Mouse (Mus musculus) intestine, postnatal 0 days (tissue): ENCODE data around the gene Spata9. TPM values are rescaled to one million over a fixed set of nuclear protein-coding genes. Genes with fewer than 3 reads are reported as not detected.

Experiments used
- ATAC-seq: fragments of 200-750 bp; cut with Nextera tagmentation; 2 replicates; pipeline ENCODE4 v1.8.0; 2017; ENCODE audit warnings: mild to moderate bottlenecking, moderate TSS enrichment, moderate library complexity
- H3K27ac ChIP-seq: fragments of 300-500 bp; sonication (generic); 2 replicates; pipeline ENCODE4 v1.5.1; 2014; ENCODE audit warnings: mild to moderate bottlenecking, low read depth, low read length, moderate library complexity
- H3K27me3 ChIP-seq: fragments of 300-500 bp; sonication (generic); replicated peaks from 2 replicates; pipeline ENCODE4 v1.6.1; 2014; ENCODE audit warnings: low read length, mixed read lengths; ENCODE audit not compliant: control insufficient read depth, insufficient read depth
- H3K36me3 ChIP-seq: fragments of 300-500 bp; sonication (generic); 2 replicates; pipeline ENCODE4 v1.6.1; 2014; ENCODE audit warnings: mild to moderate bottlenecking, moderate library complexity; ENCODE audit not compliant: control insufficient read depth, insufficient read depth
- H3K4me1 ChIP-seq: fragments of 300-500 bp; sonication (generic); replicated peaks from 2 replicates; pipeline ENCODE4 v1.6.1; 2014; ENCODE audit warnings: antibody characterized with exemption, low read length, mixed read lengths; ENCODE audit not compliant: control insufficient read depth, insufficient read depth
- H3K4me2 ChIP-seq: fragments of 300-500 bp; sonication (generic); replicated peaks from 2 replicates; pipeline ENCODE4 v1.6.1; 2014; ENCODE audit warnings: low read depth, mild to moderate bottlenecking, moderate library complexity
- H3K4me3 ChIP-seq: fragments of 300-500 bp; sonication (generic); 2 replicates; pipeline ENCODE4 v1.5.1; 2014; ENCODE audit warnings: low read depth, low read length
- H3K9ac ChIP-seq: fragments of 300-500 bp; sonication (generic); 2 replicates; pipeline ENCODE4 v1.6.1; 2014; ENCODE audit warnings: mild to moderate bottlenecking, low read depth, low read length
- H3K9me3 ChIP-seq: fragments of 300-500 bp; sonication (generic); 2 replicates; pipeline ENCODE4 v1.6.1; 2016; ENCODE audit warnings: mixed run types; ENCODE audit not compliant: control insufficient read depth
- CTCF ChIP-seq: sonication (generic); IDR thresholded peaks from 2 replicates; pipeline ENCODE4 v1.5.1; 2016; ENCODE audit warnings: low read depth, mild to moderate bottlenecking, control low read depth, antibody characterized with exemption, moderate library complexity
- WGBS: fragments of 180-500 bp; shearing (Covaris S2); extraction: QIAGEN DNeasy Blood & Tissue Kit; methylation state at CpG from one replicate; pipeline ENCODE4 v1.1.7; 2014; 5-methylcytosine and 5-hydroxymethylcytosine counted together
- polyA plus RNA-seq: library from polyadenylated mRNA; unstranded; fragments of >200 nt; fragmentation: Nextera tagmentation; extraction: Ambion mirVana; gene quantifications from 2 replicates; pipeline ENCODE4 v1.2.1, GENCODE M21; 2015

The Spata9 gene
- polyA plus RNA-seq, 1 experiment from 2014 or later: 0.51 TPM

DNA sequence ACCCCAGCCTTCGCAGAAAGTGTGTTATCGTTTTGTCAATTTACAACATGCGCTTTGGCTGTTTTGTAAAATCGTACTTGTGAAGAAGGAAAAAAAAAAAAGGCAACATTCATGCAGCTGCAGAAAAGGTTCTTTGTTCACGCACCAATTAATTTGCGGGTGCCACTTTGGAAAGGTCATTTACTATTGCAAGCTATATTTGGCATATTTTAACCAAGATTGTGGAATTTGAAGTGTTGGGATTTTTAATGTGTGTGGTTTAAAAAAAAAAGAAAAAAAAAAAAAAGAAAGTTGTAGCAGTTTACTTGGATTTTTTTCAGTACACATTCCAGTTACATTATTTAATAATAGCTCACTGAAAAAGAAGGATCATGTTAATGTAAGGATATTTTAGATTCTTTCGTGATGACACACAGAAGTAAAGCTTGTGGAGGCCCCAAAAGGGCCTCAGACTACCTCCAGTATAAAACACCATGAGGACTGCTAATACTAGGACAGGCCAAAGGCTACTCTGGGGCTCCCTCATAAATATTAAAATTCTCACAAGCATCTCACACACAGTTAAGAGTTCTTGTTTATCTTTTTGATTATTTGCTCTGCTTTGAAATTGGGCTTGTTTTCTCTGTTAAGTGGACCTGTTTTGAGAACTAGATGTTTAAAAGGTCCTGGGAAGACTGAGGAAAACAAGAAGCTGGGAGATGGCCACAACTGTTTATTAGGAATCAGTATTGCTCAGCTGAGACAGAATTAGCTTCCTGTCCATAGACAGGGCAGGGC, 22.7 kb upstream of the Spata9 start:
- Histone ChIP-seq H3K9me3 (no peaks in the 10 kb centered on the region), H3K4me3 (peak overlapping the region; percentile 67), H3K9ac (peak overlapping the region; percentile 88), H3K27me3 (no peaks in the 10 kb centered on the region), H3K27ac (peak overlapping the region; percentile 86), H3K4me1 (0 out of 2 replicates have a peak, but pooled peaks cover 6% of the 10 kb centered on the region), H3K4me2 (peak overlapping the region; percentile 88), H3K36me3 (no peaks in the 10 kb centered on the region)
- no peak for TF ChIP-seq CTCF
- WGBS: 4% methylated on average over 7 of the region's 7 CpGs
- no peak for ATAC-seq

- no peak for ATAC-seq
- no peak for TF ChIP-seq CTCF
Measured at GRCm38 (mm10) chr13:75950295-75950694, 16.7 kb upstream of the Spata9 start.

DNA sequence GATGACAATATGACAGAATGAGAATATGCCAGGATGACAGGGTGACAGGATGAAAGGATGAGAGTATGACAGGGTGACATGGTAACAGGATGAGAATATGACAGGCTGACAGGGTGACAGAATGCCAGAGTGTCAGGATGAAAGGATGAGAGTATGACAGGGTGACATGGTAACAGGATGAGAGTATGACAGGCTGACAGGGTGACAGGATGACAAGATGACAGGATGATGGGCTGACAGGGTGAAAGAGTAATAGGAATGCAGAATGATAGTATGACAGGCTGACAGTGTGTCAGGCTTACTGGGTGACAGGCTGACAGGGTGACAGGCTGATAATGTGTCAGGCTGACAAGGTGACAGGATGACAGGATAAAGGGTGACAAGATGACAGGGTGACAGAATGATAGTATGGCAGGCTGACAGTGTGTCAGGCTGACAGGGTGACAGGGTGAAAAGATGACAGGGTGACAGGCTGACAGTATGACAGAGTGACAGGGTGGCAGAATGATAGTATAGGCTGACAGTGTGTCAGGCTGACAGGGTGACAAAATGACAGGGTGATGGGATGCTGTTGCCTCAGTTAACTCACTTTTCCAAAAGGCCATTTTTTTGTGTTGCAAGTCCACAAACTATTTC, 11.5 kb upstream of the Spata9 start:
- no peak for ATAC-seq
- H3K27ac ChIP-seq: no peak overlapping the region
- TF ChIP-seq CTCF: no peak

More at GRCm38 (mm10) chr13:75950295-75950694, 16.7 kb upstream of the Spata9 start:
- WGBS: 55% methylated on average over 1 of the region's 1 CpGs
- no peaks in the 10 kb centered on the region for H3K9me3 ChIP-seq
- no peaks in the 10 kb centered on the region for H3K27me3 ChIP-seq
- H3K36me3 ChIP-seq: no peaks in the 10 kb centered on the region
- no peak overlapping the region for H3K27ac ChIP-seq
- no peak overlapping the region for H3K9ac ChIP-seq
- H3K4me3 ChIP-seq: no peak overlapping the region
- no peak overlapping the region for H3K4me2 ChIP-seq
- no peaks in the 10 kb centered on the region for H3K4me1 ChIP-seq

DNA sequence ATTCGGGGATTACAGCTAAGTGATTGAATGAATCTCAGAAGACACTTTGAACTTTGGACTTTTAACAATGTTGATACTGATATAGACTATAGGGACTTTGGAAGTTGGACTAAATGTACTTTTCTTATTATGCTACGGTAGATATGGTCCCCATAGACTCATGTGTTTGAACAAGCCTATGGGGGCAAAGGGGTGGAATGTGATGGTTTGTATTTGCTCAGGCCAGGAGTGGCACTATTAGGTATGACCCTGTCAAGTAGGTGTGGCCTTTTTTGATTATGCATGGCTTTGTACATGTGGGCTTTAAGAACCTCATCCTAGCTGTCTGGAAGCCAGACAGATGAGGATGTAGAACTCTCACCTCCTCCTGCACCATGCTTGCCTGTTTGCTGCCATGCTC, 7.5 kb downstream of the Spata9 start:
- TF ChIP-seq CTCF: no peak
- WGBS: 35% methylated on average over 2 of the region's 2 CpGs
- Histone ChIP-seq H3K4me3 (no peak overlapping the region), H3K4me1 (no peaks in the 10 kb centered on the region; the same call in 1 of the 2 replicates), H3K4me2 (no peak overlapping the region), H3K9me3 (no peaks in the 10 kb centered on the region), H3K27ac (no peak overlapping the region), H3K36me3 (no peaks in the 10 kb centered on the region), H3K27me3 (no peaks in the 10 kb centered on the region), H3K9ac (no peak overlapping the region)
- peak; percentile 94 for ATAC-seq

More for the DNA sequence above, 11.5 kb upstream of the Spata9 start:
- no peaks in the 10 kb centered on the region for H3K27me3 ChIP-seq
- no peak overlapping the region for H3K9ac ChIP-seq
- no peaks in the 10 kb centered on the region for H3K4me1 ChIP-seq
- H3K4me2 ChIP-seq: no peak overlapping the region
- H3K4me3 ChIP-seq: no peak overlapping the region
- no peaks in the 10 kb centered on the region for H3K36me3 ChIP-seq
- H3K9me3 ChIP-seq: no peaks in the 10 kb centered on the region

DNA sequence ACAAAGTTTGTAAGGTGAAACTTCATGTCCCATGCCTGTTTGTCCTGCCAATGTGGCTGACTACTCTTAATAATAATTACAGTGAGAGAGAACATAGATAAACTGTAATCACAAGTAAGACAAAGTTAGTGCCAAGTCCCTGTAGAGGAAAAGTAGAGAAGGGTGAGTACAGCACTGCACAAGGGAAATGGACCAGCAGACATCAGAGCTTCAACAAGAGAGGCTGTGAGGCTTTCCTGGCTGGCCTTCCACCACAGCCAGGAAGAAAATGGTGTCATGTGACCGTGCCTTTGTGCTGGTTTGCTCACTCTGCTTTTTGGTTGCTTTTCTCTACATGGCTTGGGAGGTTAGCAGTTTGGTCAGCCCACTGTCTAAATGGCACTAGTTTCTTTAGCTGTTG, 8.7 kb downstream of the Spata9 start:
- no peak for TF ChIP-seq CTCF
- Histone ChIP-seq H3K9me3 (no peaks in the 10 kb centered on the region), H3K4me3 (no peak overlapping the region), H3K4me2 (no peak overlapping the region), H3K27ac (no peak overlapping the region), H3K27me3 (no peaks in the 10 kb centered on the region), H3K4me1 (no peaks in the 10 kb centered on the region; the same call in 1 of the 2 replicates), H3K9ac (no peak overlapping the region), H3K36me3 (no peaks in the 10 kb centered on the region)
- WGBS: 89% methylated on average over 1 of the region's 1 CpGs
- ATAC-seq: no peak

DNA sequence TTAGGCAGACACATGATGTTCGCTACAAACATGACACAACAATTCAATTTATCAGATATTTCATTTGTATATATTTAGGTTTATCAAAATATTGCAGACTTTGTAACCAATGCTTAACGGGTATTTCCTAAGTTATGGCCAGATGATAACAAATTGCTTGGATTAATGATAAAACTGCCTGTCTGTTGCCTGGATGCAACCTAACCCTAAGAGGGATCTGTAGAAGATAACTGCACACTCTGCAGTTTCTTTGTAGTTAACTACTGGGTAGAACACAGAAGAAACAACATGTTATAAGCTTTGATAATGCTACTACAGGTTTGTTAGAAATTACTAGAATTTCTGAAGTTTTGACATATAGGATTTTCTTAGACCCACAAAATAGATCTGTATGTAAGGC, 9.3 kb downstream of the Spata9 start:
- H3K27ac ChIP-seq: no peak overlapping the region
- no peaks in the 10 kb centered on the region; the same call in 1 of the 2 replicates for H3K4me1 ChIP-seq
- no peak overlapping the region for H3K4me2 ChIP-seq
- no peak for TF ChIP-seq CTCF
- no peaks in the 10 kb centered on the region for H3K9me3 ChIP-seq
- H3K9ac ChIP-seq: no peak overlapping the region
- no peaks in the 10 kb centered on the region for H3K27me3 ChIP-seq
- WGBS: 58% methylated on average over 2 of the region's 2 CpGs
- H3K4me3 ChIP-seq: no peak overlapping the region
- H3K36me3 ChIP-seq: no peaks in the 10 kb centered on the region
- no peak for ATAC-seq
